Mouse (Mus musculus): ENCODE measurements around the gene Crim1. TPM values are rescaled to one million over a fixed set of nuclear protein-coding genes. Genes with fewer than 3 reads are reported as not detected.
A peak's percentile ranks its signal among the peaks of the same experiment; 100 is the strongest.

Gene Crim1
- total and polyA plus RNA-seq, 3 experiments, result 14.1 to 72.8 (median 21.9) TPM

- Histone ChIP-seq H3K9ac (ENCODE audit: insufficient read depth, low read depth) (no peak overlapping the region), H3K79me2 (replicated peaks; ENCODE audit: control insufficient read depth, extremely low read depth, insufficient read depth, poor library complexity, severe bottlenecking) (peaks cover 21% of the 10 kb centered on the region), H3K4me2 (ENCODE audit: insufficient read depth, low read depth, poor library complexity, severe bottlenecking) (no peak overlapping the region), H3K27ac (ENCODE audit: insufficient read depth, low read depth) (0 out of 2 replicates have a peak overlapping the region, but pooled peaks have one; percentile 15), H3K36me3 (replicated peaks in 1 of 2; ENCODE audit: control insufficient read depth in 1 of 2, insufficient read depth in 1 of 2, low read length in 1 of 2) (peaks cover 46 to 75% of the 10 kb centered on the region in 2 experiments), H3K4me1 (ENCODE audit: control insufficient read depth in 1 of 2, insufficient read depth in 2 of 2) (peaks cover 5 to 10% of the 10 kb centered on the region in 2 experiments), H3K4me3 (replicated peaks in 1 of 3; ENCODE audit: low read depth in 2 of 3, low read length in 2 of 3, poor library complexity in 1 of 3) (no peak overlapping the region), H3K27me3 (replicated peaks) (no peaks in the 10 kb centered on the region), H3K9me3 (replicated peaks; ENCODE audit: low read length) (no peaks in the 10 kb centered on the region)
- dilution Hi-C loops (cut with MboI; ENCODE audit: extremely low pct_ligation_motif_present, extremely low pct_unique_long_range_greater_than_20kb, low sequenced_read_pairs) (no loop called here), in situ Hi-C loops (cut with MboI; ENCODE audit: low pct_ligation_motif_present, low pct_unique_long_range_greater_than_20kb, low sequenced_read_pairs) (no loop called here)
- no peak for DNase-seq (ENCODE audit: extremely low read depth)
- TF ChIP-seq JUND (conservative IDR thresholded peaks at IDR 0.05; ENCODE audit: low read depth, low read length) (no peak), POLR2A (IDR thresholded peaks at IDR 0.05; ENCODE audit: low read depth, low read length) (no peak), SMC3 (IDR thresholded peaks at IDR 0.05; ENCODE audit: low read depth, low read length) (no peak), MAZ (IDR thresholded peaks at IDR 0.05; ENCODE audit: low read depth, low read length) (no peak), MAFK (IDR thresholded peaks at IDR 0.05; ENCODE audit: insufficient replicate concordance, low read length) (no peak)
These were observed 79.1 kb downstream of the Crim1 start for GRCm38 (mm10) chr17:78279191-78279590.

DNA sequence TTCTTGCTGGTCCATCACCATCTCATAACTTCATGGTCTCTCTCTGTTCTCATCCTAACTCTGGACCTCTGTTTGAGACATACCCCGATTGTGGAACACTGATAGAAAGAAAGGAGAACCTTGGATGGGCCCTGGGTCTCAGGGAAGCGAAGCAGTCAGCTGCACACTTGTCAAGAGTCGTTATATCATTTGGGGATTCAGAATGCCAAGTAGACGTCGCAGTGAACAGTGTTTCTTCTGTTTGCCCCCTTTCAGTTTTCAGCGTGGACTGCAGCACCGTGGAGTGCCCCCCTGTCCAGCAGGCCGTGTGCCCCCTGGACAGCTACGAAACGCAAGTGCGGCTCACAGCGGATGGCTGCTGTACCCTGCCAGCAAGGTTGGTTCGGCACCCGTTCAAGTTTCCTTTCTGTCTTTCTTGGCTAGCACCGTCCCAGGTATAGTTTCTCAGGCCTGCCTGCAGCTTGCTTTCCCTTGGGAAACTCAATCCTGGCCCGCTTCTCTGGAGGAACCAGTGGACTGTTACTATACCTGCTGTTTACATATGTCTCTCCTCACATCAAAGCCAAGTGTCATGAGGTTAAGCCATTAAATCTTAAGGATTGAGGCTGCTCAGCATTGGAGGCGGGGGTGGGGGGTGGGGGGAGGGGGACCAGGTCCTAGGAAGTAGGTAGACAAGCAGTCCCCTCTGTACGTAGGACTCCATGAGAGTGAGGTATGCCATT, 81.1 kb downstream of the Crim1 start:
- in situ Hi-C loops (cut with MboI; ENCODE audit: low pct_ligation_motif_present, low pct_unique_long_range_greater_than_20kb, low sequenced_read_pairs) (no loop called here), dilution Hi-C loops (cut with MboI; ENCODE audit: extremely low pct_ligation_motif_present, extremely low pct_unique_long_range_greater_than_20kb, low sequenced_read_pairs) (no loop called here)
- H3K36me3 ChIP-seq (replicated peaks in 1 of 2; ENCODE audit: control insufficient read depth in 1 of 2, insufficient read depth in 1 of 2, low read length in 1 of 2), result peaks cover 59 to 88% of the 10 kb centered on the region in 2 experiments
- no peak overlapping the region for H3K4me3 ChIP-seq (replicated peaks in 1 of 3; ENCODE audit: low read depth in 2 of 3, low read length in 2 of 3, poor library complexity in 1 of 3)
- no peak for DNase-seq (ENCODE audit: extremely low read depth)
- TF ChIP-seq RCOR1 (conservative IDR thresholded peaks at IDR 0.05; ENCODE audit: low read depth, low read length) (no peak), E2F4 (IDR thresholded peaks at IDR 0.05; ENCODE audit: insufficient replicate concordance, low read depth, low read length) (no peak), KAT2A (IDR thresholded peaks at IDR 0.05; ENCODE audit: insufficient replicate concordance, low read length) (no peak), ZKSCAN1 (IDR thresholded peaks at IDR 0.05; ENCODE audit: borderline replicate concordance, low read depth, low read length) (no peak), TCF12 (IDR thresholded peaks at IDR 0.05; ENCODE audit: low read depth, low read length) (no peak), NELFE (IDR thresholded peaks at IDR 0.05; ENCODE audit: low read depth, low read length) (no peak), CTCF (conservative IDR thresholded peaks at IDR 0.05 in 1 of 2, IDR thresholded peaks at IDR 0.05 in 1 of 2; ENCODE audit: low read depth in 2 of 2, low read length in 2 of 2) (no peak), USF2 (conservative IDR thresholded peaks at IDR 0.05; ENCODE audit: low read depth, low read length) (no peak), CHD2 (IDR thresholded peaks at IDR 0.05; ENCODE audit: low read length) (no peak), UBTF (IDR thresholded peaks at IDR 0.05; ENCODE audit: low read depth, low read length) (no peak), TBP (conservative IDR thresholded peaks at IDR 0.05; ENCODE audit: low read depth, low read length) (no peak), MAFK (IDR thresholded peaks at IDR 0.05; ENCODE audit: insufficient replicate concordance, low read length) (no peak), POLR2AphosphoS2 (IDR thresholded peaks at IDR 0.05; ENCODE audit: low read depth, low read length) (no peak)
- H3K4me2 ChIP-seq (ENCODE audit: insufficient read depth, low read depth, poor library complexity, severe bottlenecking), result no peak overlapping the region
- H3K27ac ChIP-seq (ENCODE audit: insufficient read depth, low read depth), result no peak overlapping the region
- H3K4me1 ChIP-seq (ENCODE audit: control insufficient read depth in 1 of 2, insufficient read depth in 2 of 2), result peaks cover 0 to 3% of the 10 kb centered on the region in 2 experiments; a peak in 1 of 4 replicates
- no peaks in the 10 kb centered on the region for H3K27me3 ChIP-seq (replicated peaks)
- H3K79me2 ChIP-seq (replicated peaks; ENCODE audit: control insufficient read depth, extremely low read depth, insufficient read depth, poor library complexity, severe bottlenecking), result peaks cover 18% of the 10 kb centered on the region; the same call in 1 of the 2 replicates
- H3K9ac ChIP-seq (ENCODE audit: insufficient read depth, low read depth), result no peak overlapping the region
- no peaks in the 10 kb centered on the region for H3K9me3 ChIP-seq (replicated peaks; ENCODE audit: low read length)

Measured in CH12.LX (cell line).